14 mouse cellular contexts compared by ENCODE assay signal in genomic region chr1:74971353-74972050, GRCm38 (mm10). TPM values are rescaled to one million over a fixed set of nuclear protein-coding genes. Genes with fewer than 3 reads are reported as not detected.
DNase-seq lines count a peak whose midpoint lies in the region; ATAC-seq and TF ChIP-seq lines count a peak whose summit lies in the region.
"Had no signal": no experiment of that assay in that cellular context is flagged by ENCODE, and none has a peak within 500 bp of the region (broad histone marks: within the 10 kb centered on the region; RNA-seq: fewer than 3 reads in every experiment).

No protein-coding gene starts in this region.

- H3K9ac ChIP-seq in intestine, embryonic 15.5 days: no peak overlapping the region
- no peak overlapping the region for H3K9ac ChIP-seq in kidney, postnatal 0 days (ENCODE audit: low read depth, low read length)
- no peak overlapping the region for H3K9ac ChIP-seq in liver, postnatal 0 days (replicated peaks)
- H3K9ac ChIP-seq in stomach, postnatal 0 days (ENCODE audit: low read length): no peak overlapping the region
- H3K9ac ChIP-seq: embryonic facial prominence, embryonic 12.5 days; forebrain, embryonic 15.5 days had no signal

- peak; percentile 61 for ATAC-seq in intestine, embryonic 15.5 days
- peak; percentile 80 for ATAC-seq in kidney, postnatal 0 days (replicated peaks; ENCODE audit: low FRiP score, low read depth)
- peak; percentile 90 for ATAC-seq in liver, postnatal 0 days
- peak; percentile 78 for ATAC-seq in stomach, postnatal 0 days (ENCODE audit: low FRiP score, low TSS enrichment)
- ATAC-seq: forebrain, embryonic 15.5 days had no signal

- 46% methylated on average over 4 of the region's 4 CpGs for WGBS in intestine, embryonic 15.5 days
- WGBS in kidney, postnatal 0 days: 44% methylated on average over 4 of the region's 4 CpGs
- 40% methylated on average over 4 of the region's 4 CpGs for WGBS in liver, postnatal 0 days (ENCODE audit: insufficient replicate concordance)
- WGBS in stomach, postnatal 0 days: 48% methylated on average over 4 of the region's 4 CpGs

- H3K9me3 ChIP-seq in intestine, embryonic 15.5 days: no peaks in the 10 kb centered on the region
- H3K9me3 ChIP-seq in kidney, postnatal 0 days (replicated peaks; ENCODE audit: low read length): no peaks in the 10 kb centered on the region
- no peaks in the 10 kb centered on the region for H3K9me3 ChIP-seq in liver, postnatal 0 days (ENCODE audit: low read length)
- no peaks in the 10 kb centered on the region for H3K9me3 ChIP-seq in stomach, postnatal 0 days (ENCODE audit: control insufficient read depth, low read length)
- H3K9me3 ChIP-seq: embryonic facial prominence, embryonic 12.5 days; forebrain, embryonic 15.5 days had no signal

- no peak for DNase-seq in kidney, postnatal 0 days (ENCODE audit: low spot score)
- peak; percentile 40 for DNase-seq in liver, postnatal 0 days
- peak; percentile 68 for DNase-seq in stomach, postnatal 0 days (ENCODE audit: low spot score)
- DNase-seq in left cerebral cortex, postnatal 14 days (ENCODE audit: low spot score in 2 of 2): no peak
- no peak for DNase-seq in spleen, postnatal 10 days (ENCODE audit: low spot score in 2 of 2)
- no peak for DNase-seq in adrenal gland, adult (ENCODE audit: inconsistent age in 2 of 2, low spot score in 1 of 2)
- DNase-seq: adrenal gland, postnatal 10 days; heart, adult 11 months had no signal

- H3K27me3 ChIP-seq in intestine, embryonic 15.5 days (replicated peaks): no peaks in the 10 kb centered on the region
- no peaks in the 10 kb centered on the region for H3K27me3 ChIP-seq in kidney, postnatal 0 days (ENCODE audit: insufficient read depth, low read length)
- no peaks in the 10 kb centered on the region for H3K27me3 ChIP-seq in liver, postnatal 0 days (ENCODE audit: insufficient read depth, low read length)
- H3K27me3 ChIP-seq in stomach, postnatal 0 days (ENCODE audit: control insufficient read depth, insufficient read depth, low read length): no peaks in the 10 kb centered on the region
- H3K27me3 ChIP-seq: forebrain, embryonic 15.5 days had no signal

- H3K4me1 ChIP-seq in intestine, embryonic 15.5 days (replicated peaks): peaks cover 16% of the 10 kb centered on the region
- no peaks in the 10 kb centered on the region for H3K4me1 ChIP-seq in kidney, postnatal 0 days (replicated peaks; ENCODE audit: insufficient read depth, low read length)
- peaks cover 13% of the 10 kb centered on the region for H3K4me1 ChIP-seq in liver, postnatal 0 days (ENCODE audit: insufficient read depth)
- no peaks in the 10 kb centered on the region; the same call in 1 of the 2 replicates for H3K4me1 ChIP-seq in stomach, postnatal 0 days (replicated peaks; ENCODE audit: control insufficient read depth, insufficient read depth)
- H3K4me1 ChIP-seq: embryonic facial prominence, embryonic 12.5 days; forebrain, embryonic 15.5 days had no signal

- TF ChIP-seq EP300 in liver, postnatal 0 days (IDR thresholded peaks at IDR 0.05; ENCODE audit: low read depth): no peak
- TF ChIP-seq EP300 in stomach, postnatal 0 days (optimal IDR thresholded peaks at IDR 0.05): no peak

- H3K4me3 ChIP-seq in intestine, embryonic 15.5 days (replicated peaks): no peak overlapping the region
- no peak overlapping the region for H3K4me3 ChIP-seq in kidney, postnatal 0 days (replicated peaks; ENCODE audit: low read depth, low read length)
- no peak overlapping the region for H3K4me3 ChIP-seq in liver, postnatal 0 days (ENCODE audit: low read depth, low read length)
- no peak overlapping the region for H3K4me3 ChIP-seq in stomach, postnatal 0 days (ENCODE audit: low read depth, low read length)
- H3K4me3 ChIP-seq: embryonic facial prominence, embryonic 12.5 days; forebrain, embryonic 15.5 days had no signal

- TF ChIP-seq CTCF in kidney, postnatal 0 days (IDR thresholded peaks at IDR 0.05; ENCODE audit: low read depth): no peak
- no peak for TF ChIP-seq CTCF in liver, postnatal 0 days (IDR thresholded peaks at IDR 0.05; ENCODE audit: low read depth)
- TF ChIP-seq CTCF in stomach, postnatal 0 days (IDR thresholded peaks at IDR 0.05; ENCODE audit: low read depth): no peak

- H3K36me3 ChIP-seq in intestine, embryonic 15.5 days: no peaks in the 10 kb centered on the region
- no peaks in the 10 kb centered on the region for H3K36me3 ChIP-seq in kidney, postnatal 0 days (ENCODE audit: insufficient read depth, low read length)
- no peaks in the 10 kb centered on the region for H3K36me3 ChIP-seq in liver, postnatal 0 days (replicated peaks; ENCODE audit: insufficient read depth, low read length)
- no peaks in the 10 kb centered on the region for H3K36me3 ChIP-seq in stomach, postnatal 0 days (ENCODE audit: control insufficient read depth, insufficient read depth, low read length)
- H3K36me3 ChIP-seq: embryonic facial prominence, embryonic 12.5 days; forebrain, embryonic 15.5 days had no signal

- H3K27ac ChIP-seq in intestine, embryonic 15.5 days: no peak overlapping the region
- peak overlapping the region; percentile 48; the same call in 1 of the 2 replicates for H3K27ac ChIP-seq in kidney, postnatal 0 days
- H3K27ac ChIP-seq in liver, postnatal 0 days (ENCODE audit: low read depth): peak overlapping the region; percentile 62; the same call in 1 of the 2 replicates
- H3K27ac ChIP-seq in stomach, postnatal 0 days (replicated peaks): no peak overlapping the region
- H3K27ac ChIP-seq: embryonic facial prominence, embryonic 12.5 days; forebrain, embryonic 15.5 days; macrophage had no signal

- intact Hi-C loops in left cerebral cortex, postnatal 14 days (cut with DNase I): no loop called here

- H3K4me2 ChIP-seq in intestine, embryonic 15.5 days (replicated peaks): no peak overlapping the region
- H3K4me2 ChIP-seq in kidney, postnatal 0 days (ENCODE audit: low read length): no peak overlapping the region
- no peak overlapping the region for H3K4me2 ChIP-seq in liver, postnatal 0 days (ENCODE audit: low read depth, low read length)
- H3K4me2 ChIP-seq in stomach, postnatal 0 days (replicated peaks; ENCODE audit: low read depth): no peak overlapping the region
- H3K4me2 ChIP-seq: embryonic facial prominence, embryonic 12.5 days; forebrain, embryonic 15.5 days had no signal

RNA-seq across cellular contexts. Expression of gene Ihh, which starts 20.0 kb away (rescaled TPM):
- polyA plus RNA-seq in intestine, embryonic 15.5 days (2015; fragmentation: Nextera tagmentation; extraction: Ambion mirVana): 29.1 and 30.9 TPM in 2 replicates
- 6.3 and 6.9 TPM in 2 replicates for polyA plus RNA-seq in kidney, postnatal 0 days (2015; fragmentation: Nextera tagmentation; extraction: Ambion mirVana)
- 1.1 TPM in 2 replicates for polyA plus RNA-seq in liver, postnatal 0 days (2015; fragmentation: Nextera tagmentation; extraction: Ambion mirVana)
- 25.1 and 25.8 TPM in 2 replicates for polyA plus RNA-seq in stomach, postnatal 0 days (2015; fragmentation: Nextera tagmentation; extraction: Ambion mirVana)
- under 1 TPM; 0.30 to 0.33 TPM for total RNA-seq in left cerebral cortex, postnatal 14 days (2021)
- total RNA-seq: hematopoietic stem cell, adult 5-6 weeks had no signal

RNA-seq across cellular contexts. Expression of gene Cfap65, which starts 36.1 kb away (rescaled TPM):
- polyA plus RNA-seq in intestine, embryonic 15.5 days (2015; fragmentation: Nextera tagmentation; extraction: Ambion mirVana): 0.08 and 0.19 TPM in 2 replicates
- polyA plus RNA-seq in kidney, postnatal 0 days (2015; fragmentation: Nextera tagmentation; extraction: Ambion mirVana): 0.08 TPM in 2 replicates
- not detected in 2 replicates for polyA plus RNA-seq in liver, postnatal 0 days (2015; fragmentation: Nextera tagmentation; extraction: Ambion mirVana)
- polyA plus RNA-seq in stomach, postnatal 0 days (2015; fragmentation: Nextera tagmentation; extraction: Ambion mirVana): 0.04 TPM in 1 of 2 replicates, not detected in the other
- total RNA-seq in left cerebral cortex, postnatal 14 days (2021): 1 to 10 TPM; 1.9 TPM
- total RNA-seq: adrenal gland, postnatal 10 days; hematopoietic stem cell, adult 5-6 weeks; MEL had no signal
- polyA plus RNA-seq: macrophage had no signal

Comparison
In these comparisons a context has a peak if more than half of its experiments do, and no peak if none do; other contexts are left out.
1. H3K27ac ChIP-seq: peak in kidney, postnatal 0 days (single experiment) and liver, postnatal 0 days (single experiment); none in intestine, embryonic 15.5 days (single experiment) and stomach, postnatal 0 days (single experiment).
2. DNase-seq: peak in liver, postnatal 0 days (single experiment) and stomach, postnatal 0 days (single experiment); none in kidney, postnatal 0 days (single experiment), left cerebral cortex, postnatal 14 days (0 of 2), spleen, postnatal 10 days (0 of 2) and adrenal gland, adult (0 of 2).
3. Peak in every context shown above with its lines, with median percentiles within 50 percentile points of each other: ATAC-seq.